8 mouse cellular contexts compared by ENCODE assay signal in the genomic region with DNA sequence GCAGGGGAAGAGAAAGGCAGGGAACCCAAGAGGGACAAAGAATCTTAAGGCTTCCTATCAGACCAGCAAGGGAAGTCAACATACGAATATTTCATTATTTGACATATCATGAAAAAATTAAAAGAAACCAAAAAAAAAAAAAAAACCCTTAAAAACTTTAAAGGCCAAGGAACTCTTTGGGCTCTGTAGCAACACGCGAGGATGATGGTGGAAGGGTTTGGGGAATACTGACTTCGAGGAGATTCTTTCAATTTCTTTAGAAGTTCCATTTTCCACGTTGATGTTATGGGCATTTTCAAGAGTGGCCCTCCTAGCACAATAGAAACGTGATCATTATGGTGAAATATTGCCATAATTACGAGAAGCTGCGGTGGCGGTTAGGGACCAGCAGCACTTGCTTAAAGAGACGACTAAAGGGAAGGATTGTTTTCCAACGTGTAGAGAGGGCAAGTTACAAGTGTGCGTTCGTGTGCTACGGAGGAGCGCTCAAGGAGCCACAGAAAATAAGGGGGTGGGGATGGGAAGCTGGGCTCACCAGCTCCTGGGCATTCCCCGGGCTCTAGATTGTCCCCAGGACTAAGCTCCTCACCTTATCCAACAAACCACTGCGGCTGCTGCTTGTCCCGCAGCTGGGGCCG. TPM values are rescaled to one million over a fixed set of nuclear protein-coding genes. Genes with fewer than 3 reads are reported as not detected.
DNase-seq lines count a peak whose midpoint lies in the region; ATAC-seq and TF ChIP-seq lines count a peak whose summit lies in the region.

No protein-coding gene starts in this region.

- H3K9me3 ChIP-seq in forebrain, embryonic 15.5 days, result no peaks in the 10 kb centered on the region
- no peaks in the 10 kb centered on the region for H3K9me3 ChIP-seq in liver, postnatal 0 days (ENCODE audit: low read length)

- peaks cover 20% of the 10 kb centered on the region for H3K4me1 ChIP-seq in forebrain, embryonic 15.5 days
- H3K4me1 ChIP-seq in liver, postnatal 0 days (ENCODE audit: insufficient read depth), result peaks cover 23% of the 10 kb centered on the region

- H3K9ac ChIP-seq in forebrain, embryonic 15.5 days (replicated peaks), result peak overlapping the region; percentile 75
- peak overlapping the region; percentile 81 for H3K9ac ChIP-seq in liver, postnatal 0 days (replicated peaks)

- WGBS in forebrain, embryonic 15.5 days, result under 1% methylated on average over 19 of the region's 19 CpGs
- WGBS in liver, postnatal 0 days (ENCODE audit: insufficient replicate concordance), result 1% methylated on average over 19 of the region's 19 CpGs

- H3K27ac ChIP-seq in forebrain, embryonic 15.5 days (replicated peaks), result peak overlapping the region; percentile 78
- H3K27ac ChIP-seq in liver, postnatal 0 days (ENCODE audit: low read depth), result peak overlapping the region; percentile 52

- H3ac ChIP-seq in C2C12 (ENCODE audit: control insufficient read depth, insufficient read length, low read depth), result peak overlapping the region; percentile 69

- no peak for TF ChIP-seq EP300 in liver, postnatal 0 days (IDR thresholded peaks at IDR 0.05; ENCODE audit: low read depth)

- H3K79me3 ChIP-seq in C2C12 (ENCODE audit: low read depth), result peaks cover 44% of the 10 kb centered on the region

- no peak for TF ChIP-seq CTCF in C2C12 (IDR thresholded peaks at IDR 0.05; ENCODE audit: control insufficient read depth, insufficient read depth, insufficient read length)
- no peak for TF ChIP-seq CTCF in liver, postnatal 0 days (IDR thresholded peaks at IDR 0.05; ENCODE audit: low read depth)

- ATAC-seq in frontal cortex, adult (ENCODE audit: low TSS enrichment), result peak; percentile 35; the same call in 1 of the 2 replicates
- peak; percentile 64 for ATAC-seq in forebrain, embryonic 15.5 days (replicated peaks)
- peak; percentile 24 for ATAC-seq in liver, postnatal 0 days

- peaks cover 18% of the 10 kb centered on the region for H3K36me3 ChIP-seq in C2C12 (ENCODE audit: control insufficient read depth, insufficient read depth)
- peaks cover 3% of the 10 kb centered on the region; the same call in 1 of the 2 replicates for H3K36me3 ChIP-seq in forebrain, embryonic 15.5 days
- H3K36me3 ChIP-seq in liver, postnatal 0 days (replicated peaks; ENCODE audit: insufficient read depth, low read length), result peaks cover 9% of the 10 kb centered on the region

- DNase-seq in frontal cortex, postnatal 10 days (ENCODE audit: low spot score in 2 of 2), result no peak
- no peak for DNase-seq in liver, postnatal 0 days
- DNase-seq in natural killer cell, adult 2 months (ENCODE audit: low spot score in 2 of 2), result no peak
- DNase-seq in MN1 (ENCODE audit: low spot score), result no peak
- no peak for DNase-seq in spleen, postnatal 4 days (ENCODE audit: low spot score in 2 of 2)

- H3K27me3 ChIP-seq in C2C12 (ENCODE audit: control insufficient read depth, insufficient read depth, insufficient read length), result no peaks in the 10 kb centered on the region
- no peaks in the 10 kb centered on the region for H3K27me3 ChIP-seq in forebrain, embryonic 15.5 days
- H3K27me3 ChIP-seq in liver, postnatal 0 days (ENCODE audit: insufficient read depth, low read length), result no peaks in the 10 kb centered on the region

- H3K4me2 ChIP-seq in forebrain, embryonic 15.5 days (replicated peaks), result peak overlapping the region; percentile 72
- peak overlapping the region; percentile 72 for H3K4me2 ChIP-seq in liver, postnatal 0 days (ENCODE audit: low read depth, low read length)

- H3K4me3 ChIP-seq in C2C12 (ENCODE audit: insufficient read depth, poor library complexity, severe bottlenecking), result peak overlapping the region; percentile 60
- peak overlapping the region; percentile 62 for H3K4me3 ChIP-seq in forebrain, embryonic 15.5 days
- peak overlapping the region; percentile 77 for H3K4me3 ChIP-seq in liver, postnatal 0 days (ENCODE audit: low read depth, low read length)

- H3K79me2 ChIP-seq in C2C12 (ENCODE audit: control insufficient read depth, insufficient read depth), result peaks cover 53% of the 10 kb centered on the region

TF ChIP-seq in C2C12, 6 proteins besides CTCF, POLR2A, EP300 and RAD21:
- TF ChIP-seq FOSL1 (IDR thresholded peaks at IDR 0.05; ENCODE audit: insufficient read depth, low read length, poor library complexity, severe bottlenecking) (no peak), MAX (IDR thresholded peaks at IDR 0.05) (no peak), USF1 (IDR thresholded peaks at IDR 0.05; ENCODE audit: low read depth) (no peak), CEBPB (IDR thresholded peaks at IDR 0.05; ENCODE audit: low read depth) (no peak), MYOG (IDR thresholded peaks at IDR 0.05; ENCODE audit: control insufficient read depth, extremely low read depth, insufficient read length) (no peak), MYOD1 (IDR thresholded peaks at IDR 0.05; ENCODE audit: control insufficient read depth, insufficient read length, low read depth) (no peak)

RNA-seq across cellular contexts. Expression of a gene that starts 0.6 kb away (rescaled TPM):
- 0.11 TPM for polyA plus RNA-seq in C2C12 (2012; fragmentation: generic; extraction: Trizol)
- polyA plus RNA-seq in forebrain, embryonic 15.5 days (2015; fragmentation: Nextera tagmentation; extraction: Ambion mirVana), result 0.61 and 0.65 TPM in 2 replicates
- polyA plus RNA-seq in liver, postnatal 0 days (2015; fragmentation: Nextera tagmentation; extraction: Ambion mirVana), result 0.04 and 0.07 TPM in 2 replicates

RNA-seq across cellular contexts. Expression of a gene that starts 5.0 kb away (rescaled TPM):
- polyA plus RNA-seq in C2C12 (2012; fragmentation: generic; extraction: Trizol), result 152 TPM
- polyA plus RNA-seq in forebrain, embryonic 15.5 days (2015; fragmentation: Nextera tagmentation; extraction: Ambion mirVana), result 293 and 294 TPM in 2 replicates
- polyA plus RNA-seq in liver, postnatal 0 days (2015; fragmentation: Nextera tagmentation; extraction: Ambion mirVana), result 156 and 165 TPM in 2 replicates

RNA-seq across cellular contexts. Expression of a gene that starts 30.1 kb away (rescaled TPM):
- 0.75 TPM for polyA plus RNA-seq in C2C12 (2012; fragmentation: generic; extraction: Trizol)
- polyA plus RNA-seq in forebrain, embryonic 15.5 days (2015; fragmentation: Nextera tagmentation; extraction: Ambion mirVana), result 1.6 and 1.9 TPM in 2 replicates
- polyA plus RNA-seq in liver, postnatal 0 days (2015; fragmentation: Nextera tagmentation; extraction: Ambion mirVana), result 2.4 and 2.9 TPM in 2 replicates
